ENCODE assay signal across 8 mouse cellular contexts in the genomic region with DNA sequence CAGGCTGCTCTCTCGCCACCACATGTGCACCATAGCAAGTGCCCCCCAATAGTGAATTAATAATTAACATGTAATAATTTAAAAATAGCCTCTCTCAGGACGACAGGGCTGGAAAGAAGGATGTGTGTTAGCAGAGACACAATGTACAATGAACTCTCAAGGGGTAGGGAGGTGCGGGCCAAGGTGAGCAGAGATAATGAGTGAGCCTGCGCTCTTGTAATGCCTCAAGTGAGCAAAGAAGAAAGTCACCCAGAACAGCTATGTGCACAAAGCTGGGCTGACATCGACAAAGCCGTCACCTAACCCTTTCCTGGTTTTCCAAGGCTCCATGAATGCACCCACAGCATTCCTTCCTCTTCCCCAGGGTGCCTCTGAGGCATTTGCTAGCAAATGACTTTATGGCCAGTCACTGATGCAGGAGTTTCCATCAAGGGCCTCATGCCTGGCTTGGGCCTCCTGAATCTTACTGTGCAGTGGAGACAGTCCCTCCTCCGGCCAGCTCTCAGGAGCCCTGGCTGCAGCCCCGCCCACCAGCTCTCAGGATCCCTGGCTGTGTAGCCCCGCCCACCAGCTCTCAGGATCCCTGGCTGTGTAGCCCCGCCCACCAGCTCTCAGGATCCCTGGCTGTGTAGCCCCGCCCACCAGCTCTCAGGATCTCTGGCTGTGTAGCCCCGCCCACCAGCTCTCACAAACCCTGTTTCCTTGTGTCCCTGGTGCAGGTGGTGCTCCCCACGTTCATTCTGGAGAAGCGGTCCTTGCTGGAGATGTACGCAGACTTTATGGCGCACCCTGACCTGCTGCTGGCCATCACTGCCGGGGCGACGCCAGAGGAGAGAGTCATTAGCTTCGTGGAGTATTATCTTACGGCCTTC.
DNase-seq lines count a peak whose midpoint lies in the region; ATAC-seq and TF ChIP-seq lines count a peak whose summit lies in the region.

No protein-coding gene starts in this region.

- no peak for TF ChIP-seq POLR2A in ES-Bruce4 (IDR thresholded peaks at IDR 0.05; ENCODE audit: insufficient read depth, low read length)

- H3K36me3 ChIP-seq in ES-Bruce4 (ENCODE audit: control insufficient read depth, insufficient read depth, low read length, poor library complexity, severe bottlenecking): no peaks in the 10 kb centered on the region
- H3K36me3 ChIP-seq in lung, embryonic 14.5 days (ENCODE audit: insufficient read depth): no peaks in the 10 kb centered on the region

- peaks cover 3% of the 10 kb centered on the region for H3K4me1 ChIP-seq in ES-Bruce4 (ENCODE audit: control insufficient read depth, insufficient read depth, low read length)
- H3K4me1 ChIP-seq in lung, embryonic 14.5 days (ENCODE audit: insufficient read depth): peaks cover 12% of the 10 kb centered on the region; the same call in 1 of the 2 replicates

- no peak for TF ChIP-seq CTCF in ES-Bruce4 (IDR thresholded peaks at IDR 0.05; ENCODE audit: low read depth, low read length)
- no peak for TF ChIP-seq CTCF in lung, embryonic 14.5 days (IDR thresholded peaks at IDR 0.05; ENCODE audit: low read depth)

- H3K9ac ChIP-seq in ES-Bruce4 (ENCODE audit: low read depth, poor library complexity, severe bottlenecking): 0 out of 2 replicates have a peak overlapping the region, but pooled peaks have one; percentile 1
- no peak overlapping the region for H3K9ac ChIP-seq in lung, embryonic 14.5 days

- peak overlapping the region; percentile 51 for H3K4me3 ChIP-seq in ES-Bruce4 (ENCODE audit: low read depth, low read length)
- no peak overlapping the region for H3K4me3 ChIP-seq in lung, embryonic 14.5 days (ENCODE audit: low read depth, low read length)

- H3K9me3 ChIP-seq in ES-Bruce4 (replicated peaks; ENCODE audit: control insufficient read depth, insufficient read depth, low read length, poor library complexity, severe bottlenecking): no peaks in the 10 kb centered on the region
- 0 out of 2 replicates have a peak, but pooled peaks cover 2% of the 10 kb centered on the region for H3K9me3 ChIP-seq in lung, embryonic 14.5 days (ENCODE audit: low read depth, low read length)

- 0 out of 2 replicates have a peak overlapping the region, but pooled peaks have one; percentile 1 for H3K4me2 ChIP-seq in lung, embryonic 14.5 days

- peak; percentile 90 for DNase-seq in ZHBTc4 (ENCODE audit: low read depth, low spot score)
- peak; percentile 15 for DNase-seq in kidney, adult 18-20 months
- peak; percentile 75 for DNase-seq in lung, embryonic 14.5 days
- DNase-seq in yolk sac, embryonic 10.5 days (ENCODE audit: low spot score): peak; percentile 26
- no peak for DNase-seq in cerebellum, postnatal 25 days
- no peak for DNase-seq in adrenal gland, adult (ENCODE audit: inconsistent age in 2 of 2, low spot score in 1 of 2)
- DNase-seq in heart, postnatal 4 days: no peak

- WGBS in lung, embryonic 14.5 days: 32% methylated on average over 21 of the region's 21 CpGs

- TF ChIP-seq EP300 in ES-Bruce4 (IDR thresholded peaks at IDR 0.05; ENCODE audit: insufficient read depth, low read depth, low read length): no peak

- ATAC-seq in lung, embryonic 14.5 days (ENCODE audit: insufficient read depth): peak; percentile 77

- H3K27ac ChIP-seq in ES-Bruce4 (ENCODE audit: insufficient read depth, low read length): no peak overlapping the region
- H3K27ac ChIP-seq in lung, embryonic 14.5 days (ENCODE audit: low read depth): no peak overlapping the region

- H3K27me3 ChIP-seq in ES-Bruce4 (ENCODE audit: control insufficient read depth, insufficient read depth, low read length, poor library complexity, severe bottlenecking): no peaks in the 10 kb centered on the region
- H3K27me3 ChIP-seq in lung, embryonic 14.5 days (ENCODE audit: insufficient read depth, low read length): no peaks in the 10 kb centered on the region

Comparison
In these comparisons a context has a peak if more than half of its experiments do, and no peak if none do; other contexts are left out.
1. DNase-seq: peak in ZHBTc4 (single experiment), kidney, adult 18-20 months (single experiment), lung, embryonic 14.5 days (single experiment) and yolk sac, embryonic 10.5 days (single experiment); none in cerebellum, postnatal 25 days (0 of 2), adrenal gland, adult (0 of 2) and heart, postnatal 4 days (single experiment).